Comparison of ENCODE assay signal across 9 mouse cellular contexts in the genomic region with DNA sequence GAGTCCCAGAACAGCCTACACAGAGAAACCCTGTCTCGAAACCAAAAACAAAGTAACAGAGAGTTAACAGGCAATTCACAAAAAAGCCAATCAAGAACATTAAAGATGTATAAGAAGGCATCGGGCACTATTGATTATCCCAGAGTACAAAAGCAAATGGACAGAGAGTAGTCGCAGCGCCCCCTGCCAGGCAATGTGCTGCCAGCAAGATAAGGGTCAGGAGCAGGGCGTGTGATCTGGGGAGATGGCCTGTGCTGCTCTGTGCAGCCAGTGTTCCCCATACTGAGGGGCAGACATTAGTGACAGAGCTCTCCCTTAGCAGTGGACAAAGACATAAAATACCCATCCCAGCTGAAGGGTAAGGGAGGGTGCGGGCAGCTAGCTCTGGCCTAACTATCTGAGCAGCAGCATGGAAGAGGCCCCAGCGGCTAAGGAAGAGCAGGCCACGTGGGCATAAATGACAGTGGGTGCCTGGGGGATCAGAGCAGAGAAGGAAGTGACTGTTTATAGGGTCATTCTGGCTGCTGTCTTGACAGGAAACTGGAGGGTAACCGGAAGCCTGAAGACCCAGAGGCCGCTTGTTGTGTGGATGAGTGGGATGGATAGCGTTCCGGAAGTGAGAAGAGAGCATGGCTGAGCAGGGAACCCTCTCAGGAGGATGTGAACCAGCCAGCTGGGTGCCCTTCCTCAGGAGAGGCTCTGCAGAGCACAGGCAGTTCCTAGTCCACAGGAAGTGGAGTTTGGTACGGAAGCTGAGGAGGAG. TPM values are rescaled to one million over a fixed set of nuclear protein-coding genes. Genes with fewer than 3 reads are reported as not detected.
DNase-seq lines count a peak whose midpoint lies in the region; ATAC-seq and TF ChIP-seq lines count a peak whose summit lies in the region.
"Had no signal": no experiment of that assay in that cellular context is flagged by ENCODE, and none has a peak within 500 bp of the region (broad histone marks: within the 10 kb centered on the region; RNA-seq: fewer than 3 reads in every experiment).

No protein-coding gene starts in this region.

- peaks cover 4% of the 10 kb centered on the region; the same call in 1 of the 2 replicates for H3K36me3 ChIP-seq in kidney, embryonic 16.5 days (ENCODE audit: insufficient read depth, low read length)
- peaks cover 10% of the 10 kb centered on the region; the same call in 1 of the 2 replicates for H3K36me3 ChIP-seq in kidney, embryonic 14.5 days (ENCODE audit: control insufficient read depth, insufficient read depth, low read length)
- H3K36me3 ChIP-seq in intestine, postnatal 0 days (ENCODE audit: control insufficient read depth, insufficient read depth) = no peaks in the 10 kb centered on the region

- ATAC-seq in kidney, embryonic 16.5 days (ENCODE audit: low FRiP score, low TSS enrichment) = no peak
- ATAC-seq in kidney, embryonic 14.5 days (ENCODE audit: low FRiP score, low TSS enrichment) = no peak
- no peak for ATAC-seq in intestine, postnatal 0 days

- H3K4me3 ChIP-seq in kidney, embryonic 16.5 days (ENCODE audit: low read length) = no peak overlapping the region
- H3K4me3 ChIP-seq in kidney, embryonic 14.5 days (ENCODE audit: low read length) = no peak overlapping the region
- no peak overlapping the region for H3K4me3 ChIP-seq in intestine, postnatal 0 days (ENCODE audit: low read depth, low read length)

- H3K9ac ChIP-seq in kidney, embryonic 16.5 days (replicated peaks; ENCODE audit: low read length) = no peak overlapping the region
- no peak overlapping the region for H3K9ac ChIP-seq in kidney, embryonic 14.5 days (ENCODE audit: low read depth, low read length)
- no peak overlapping the region for H3K9ac ChIP-seq in intestine, postnatal 0 days (ENCODE audit: low read depth, low read length)

- H3K9me3 ChIP-seq in kidney, embryonic 16.5 days (ENCODE audit: low read length) = no peaks in the 10 kb centered on the region
- H3K9me3 ChIP-seq in kidney, embryonic 14.5 days (ENCODE audit: control insufficient read depth, low read length) = no peaks in the 10 kb centered on the region
- H3K9me3 ChIP-seq in intestine, postnatal 0 days (ENCODE audit: control insufficient read depth) = no peaks in the 10 kb centered on the region

- H3K4me2 ChIP-seq in kidney, embryonic 16.5 days (replicated peaks; ENCODE audit: low read depth, low read length) = no peak overlapping the region
- H3K4me2 ChIP-seq in kidney, embryonic 14.5 days (replicated peaks; ENCODE audit: low read depth, low read length) = no peak overlapping the region
- no peak overlapping the region for H3K4me2 ChIP-seq in intestine, postnatal 0 days (replicated peaks; ENCODE audit: low read depth)

- 71% methylated on average over 13 of the region's 13 CpGs for WGBS in kidney, embryonic 16.5 days
- 73% methylated on average over 13 of the region's 13 CpGs for WGBS in kidney, embryonic 14.5 days
- 72% methylated on average over 13 of the region's 13 CpGs for WGBS in intestine, postnatal 0 days

- peaks cover 43% of the 10 kb centered on the region for H3K4me1 ChIP-seq in kidney, embryonic 16.5 days (ENCODE audit: insufficient read depth, low read length)
- H3K4me1 ChIP-seq in kidney, embryonic 14.5 days (ENCODE audit: control insufficient read depth, insufficient read depth, low read length) = peaks cover 30% of the 10 kb centered on the region
- H3K4me1 ChIP-seq in intestine, postnatal 0 days (replicated peaks; ENCODE audit: control insufficient read depth, insufficient read depth, low read length) = peaks cover 8% of the 10 kb centered on the region; the same call in 1 of the 2 replicates

- peak; percentile 51 for DNase-seq in adrenal gland, postnatal 14 days
- DNase-seq in adrenal gland, adult 18-20 months (ENCODE audit: low spot score in 2 of 2) = no peak
- peak; percentile 78 for DNase-seq in lung, postnatal 10 days
- no peak for DNase-seq in cerebellum, postnatal 25 days
- no peak for DNase-seq in neural tube, embryonic 10.5 days (ENCODE audit: extremely low spot score, low spot score)
- DNase-seq: cerebellum, postnatal 10 days had no signal

- peak; percentile 59 for TF ChIP-seq CTCF in intestine, postnatal 0 days (IDR thresholded peaks at IDR 0.05; ENCODE audit: low read depth)

- H3K27ac ChIP-seq in kidney, embryonic 16.5 days (ENCODE audit: low read length) = peak overlapping the region; percentile 32; the same call in 1 of the 2 replicates
- H3K27ac ChIP-seq in kidney, embryonic 14.5 days (ENCODE audit: low read depth, low read length) = no peak overlapping the region
- H3K27ac ChIP-seq in intestine, postnatal 0 days (ENCODE audit: low read depth, low read length) = no peak overlapping the region

- H3K27me3 ChIP-seq in kidney, embryonic 16.5 days (ENCODE audit: insufficient read depth, low read length) = no peaks in the 10 kb centered on the region
- no peaks in the 10 kb centered on the region for H3K27me3 ChIP-seq in kidney, embryonic 14.5 days (ENCODE audit: control insufficient read depth, insufficient read depth, low read length)
- no peaks in the 10 kb centered on the region for H3K27me3 ChIP-seq in intestine, postnatal 0 days (replicated peaks; ENCODE audit: control insufficient read depth, insufficient read depth, low read length)

RNA-seq across cellular contexts. Expression of a gene that starts 4.2 kb away (rescaled TPM):
- total RNA-seq in adrenal gland, postnatal 14 days (2021) = 39.6 and 47.5 TPM in 2 replicates
- total RNA-seq in adrenal gland, adult 18-20 months (2021) = 10 to 100 TPM; 26.2 to 29.8 TPM
- 227 and 237 TPM in 2 replicates for polyA plus RNA-seq in kidney, embryonic 16.5 days (2015; fragmentation: Nextera tagmentation; extraction: Ambion mirVana)
- polyA plus RNA-seq in kidney, embryonic 14.5 days (2014; fragmentation: Nextera tagmentation; extraction: Ambion mirVana) = 168 and 210 TPM in 2 replicates
- 76.1 and 79.3 TPM in 2 replicates for polyA plus RNA-seq in intestine, postnatal 0 days (2015; fragmentation: Nextera tagmentation; extraction: Ambion mirVana)

RNA-seq across cellular contexts. Expression of a gene that starts 9.8 kb away (rescaled TPM):
- total RNA-seq in adrenal gland, postnatal 14 days (2021) = 0.98 and 1.4 TPM in 2 replicates
- under 1 TPM; 0.45 to 0.99 TPM for total RNA-seq in adrenal gland, adult 18-20 months (2021)
- polyA plus RNA-seq in kidney, embryonic 16.5 days (2015; fragmentation: Nextera tagmentation; extraction: Ambion mirVana) = 3.1 and 4.0 TPM in 2 replicates
- 0.97 and 1.3 TPM in 2 replicates for polyA plus RNA-seq in kidney, embryonic 14.5 days (2014; fragmentation: Nextera tagmentation; extraction: Ambion mirVana)
- polyA plus RNA-seq in intestine, postnatal 0 days (2015; fragmentation: Nextera tagmentation; extraction: Ambion mirVana) = 1.1 and 1.2 TPM in 2 replicates

RNA-seq across cellular contexts. Expression of a gene that starts 42.3 kb away (rescaled TPM):
- total RNA-seq in adrenal gland, postnatal 14 days (2021) = 125 and 151 TPM in 2 replicates
- 100 to 1,000 TPM; 124 to 126 TPM for total RNA-seq in adrenal gland, adult 18-20 months (2021)
- 31.3 and 33.6 TPM in 2 replicates for polyA plus RNA-seq in kidney, embryonic 16.5 days (2015; fragmentation: Nextera tagmentation; extraction: Ambion mirVana)
- polyA plus RNA-seq in kidney, embryonic 14.5 days (2014; fragmentation: Nextera tagmentation; extraction: Ambion mirVana) = 23.8 and 36.1 TPM in 2 replicates
- polyA plus RNA-seq in intestine, postnatal 0 days (2015; fragmentation: Nextera tagmentation; extraction: Ambion mirVana) = 37.0 and 40.2 TPM in 2 replicates

RNA-seq across cellular contexts. Expression of a gene that starts 48.7 kb away (rescaled TPM):
- total RNA-seq in adrenal gland, postnatal 14 days (2021) = 28.5 and 38.3 TPM in 2 replicates
- total RNA-seq in adrenal gland, adult 18-20 months (2021) = 10 to 100 TPM; 75.9 to 83.0 TPM
- 67.5 and 68.0 TPM in 2 replicates for polyA plus RNA-seq in kidney, embryonic 16.5 days (2015; fragmentation: Nextera tagmentation; extraction: Ambion mirVana)
- polyA plus RNA-seq in kidney, embryonic 14.5 days (2014; fragmentation: Nextera tagmentation; extraction: Ambion mirVana) = 42.5 and 48.9 TPM in 2 replicates
- polyA plus RNA-seq in intestine, postnatal 0 days (2015; fragmentation: Nextera tagmentation; extraction: Ambion mirVana) = 26.1 and 28.8 TPM in 2 replicates

RNA-seq across cellular contexts. Expression of a gene that starts 48.9 kb away (rescaled TPM):
- 340 and 372 TPM in 2 replicates for total RNA-seq in adrenal gland, postnatal 14 days (2021)
- total RNA-seq in adrenal gland, adult 18-20 months (2021) = 100 to 1,000 TPM; 498 to 523 TPM
- polyA plus RNA-seq in kidney, embryonic 16.5 days (2015; fragmentation: Nextera tagmentation; extraction: Ambion mirVana) = 631 and 669 TPM in 2 replicates
- 661 and 682 TPM in 2 replicates for polyA plus RNA-seq in kidney, embryonic 14.5 days (2014; fragmentation: Nextera tagmentation; extraction: Ambion mirVana)
- polyA plus RNA-seq in intestine, postnatal 0 days (2015; fragmentation: Nextera tagmentation; extraction: Ambion mirVana) = 317 and 320 TPM in 2 replicates

Comparison
In these comparisons a context has a peak if more than half of its experiments do, and no peak if none do; other contexts are left out.
1. DNase-seq: peak in adrenal gland, postnatal 14 days (single experiment) and lung, postnatal 10 days (single experiment); none in adrenal gland, adult 18-20 months (0 of 2), cerebellum, postnatal 25 days (0 of 2) and neural tube, embryonic 10.5 days (single experiment).